Mouse (Mus musculus) kidney, postnatal 36 days (tissue): ENCODE measurements at regions not wholly inside any gene's neighbourhood (a gene's known extent, or its start where the extent isn't known, plus 50 kb on each side); places are given as distances from the start of the nearest gene placed in this dataset.

Experiments
- DNase-seq, 2 experiments: peaks; one replicate each; pipeline ENCODE4 v3.0.0; 2021 to 2022; ENCODE audit warnings: mixed read lengths in 2 of 2

DNA sequence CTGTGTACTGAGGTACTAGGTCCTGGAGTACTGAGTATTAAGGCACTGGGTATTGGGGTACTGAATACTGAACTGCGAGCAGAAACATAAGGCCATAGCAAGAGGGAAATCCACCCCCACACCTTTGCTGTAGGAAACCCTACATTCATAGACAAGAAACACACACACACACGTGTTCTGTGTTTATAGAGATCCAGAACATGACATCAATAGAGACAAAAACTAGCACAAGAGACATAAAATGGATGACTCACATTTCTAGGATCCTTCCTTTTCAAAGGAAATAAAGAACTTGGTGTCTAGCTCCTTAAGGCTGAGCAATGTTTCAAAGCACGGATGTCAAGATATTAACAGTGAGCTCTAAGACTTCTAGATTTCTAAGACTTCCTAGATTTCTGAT, 49.9 kb upstream of the Nepro start:
- no peak for DNase-seq

DNA sequence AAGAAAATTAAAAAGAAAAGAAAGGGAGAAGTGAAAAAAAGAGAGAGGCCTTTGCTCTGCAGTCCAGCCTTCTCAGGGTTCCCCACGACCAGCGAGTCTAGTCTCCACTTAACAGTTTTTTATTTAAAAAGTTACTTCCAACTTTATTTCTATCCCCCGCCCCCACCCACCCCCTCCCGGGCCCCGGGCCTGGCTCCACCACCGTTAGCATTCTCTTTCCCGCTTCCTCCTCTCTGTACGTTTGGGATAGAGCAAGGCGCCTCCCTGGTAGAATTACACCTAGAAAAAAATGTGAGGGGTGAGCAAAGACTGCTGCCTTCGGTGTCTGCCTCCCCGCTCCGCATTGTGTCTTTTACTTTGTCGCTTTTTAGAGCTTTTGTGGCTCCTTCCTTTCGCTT, 51.7 kb upstream of the Nepro start:
- DNase-seq: peak in 1 of 2 experiments; percentile 8

DNA sequence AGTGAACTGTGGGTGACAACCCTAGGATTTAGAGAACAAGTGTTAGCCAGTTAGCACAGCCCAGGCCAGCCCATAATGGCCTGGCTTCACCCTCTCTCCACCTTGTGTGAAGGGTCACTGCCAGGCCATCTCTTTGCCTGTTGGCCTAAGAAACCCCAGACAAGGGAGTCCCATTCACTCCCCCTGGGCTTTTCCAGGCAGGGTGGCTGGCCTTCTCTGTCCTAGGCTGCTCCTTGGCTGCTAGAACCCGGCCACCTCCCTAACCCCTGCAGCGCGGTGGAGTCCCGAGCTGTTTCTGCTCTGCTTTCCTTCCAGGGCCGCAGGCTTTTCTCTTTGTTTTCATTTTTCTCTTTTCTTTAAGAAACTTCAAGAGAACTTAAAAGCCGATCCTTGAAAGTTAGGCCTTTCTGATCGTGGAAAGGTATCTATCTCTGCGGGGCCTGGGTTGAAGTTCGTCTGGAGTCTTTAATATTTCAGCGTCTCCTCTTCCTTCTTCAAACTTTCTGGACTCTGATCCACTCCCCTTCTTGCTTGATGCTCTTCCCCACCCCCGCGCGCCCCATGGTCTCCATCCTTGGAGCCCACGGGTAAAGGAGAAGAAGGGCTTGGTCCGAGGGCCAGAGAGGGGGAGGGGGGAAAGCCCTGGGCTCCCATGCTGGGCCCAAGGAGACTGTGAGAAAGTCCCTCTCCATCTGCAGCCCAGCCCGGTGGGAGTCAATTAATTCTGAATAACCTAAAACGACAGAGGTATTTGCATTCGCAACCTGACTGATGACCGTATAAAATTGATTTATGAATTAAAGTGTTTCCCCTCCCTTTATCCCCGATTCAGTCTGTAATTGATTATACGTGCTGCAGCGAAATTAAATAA, 52.3 kb upstream of the Nepro start:
- DNase-seq: peak in 1 of 2 experiments; percentile 9

DNA sequence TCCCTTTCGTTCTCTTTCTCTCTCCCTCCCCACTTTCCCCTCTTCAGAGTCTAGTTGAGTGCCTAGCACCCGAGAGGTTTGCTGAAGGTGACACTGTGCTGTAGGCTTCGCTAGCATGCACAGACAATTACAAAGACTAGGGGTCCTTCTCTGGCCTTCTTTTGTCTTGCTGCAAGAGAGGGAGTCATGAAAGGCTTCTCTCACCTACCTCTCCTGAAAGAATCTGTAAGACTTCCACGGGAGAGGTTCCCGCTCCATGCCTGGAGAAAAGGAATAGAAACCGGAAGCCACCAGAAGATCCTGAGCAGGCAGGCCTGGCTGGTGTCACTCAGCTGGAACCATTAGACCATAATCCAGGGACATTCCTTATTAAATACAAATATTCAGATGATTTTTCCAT, 56.0 kb upstream of the Nepro start:
- no peak for DNase-seq

DNA sequence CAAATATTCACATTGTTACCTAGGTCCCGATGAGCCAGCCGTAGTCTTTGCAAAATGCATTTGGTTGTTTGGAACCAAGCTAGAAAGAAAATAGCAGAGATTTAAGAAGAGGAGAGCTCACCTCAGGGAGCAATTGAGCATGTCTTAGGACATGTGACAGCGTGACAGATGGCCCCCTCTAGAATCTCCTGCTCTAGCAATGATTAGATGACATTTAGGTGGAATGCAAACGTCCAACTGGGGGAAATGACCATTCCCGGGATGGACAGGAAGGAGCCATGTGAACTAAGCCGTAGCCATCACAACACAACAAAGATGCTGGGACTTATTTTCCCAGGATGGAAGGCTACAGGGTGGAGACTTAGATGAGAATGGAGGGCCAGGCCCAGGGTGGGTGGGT, 57.0 kb upstream of the Nepro start:
- DNase-seq: no peak

DNA sequence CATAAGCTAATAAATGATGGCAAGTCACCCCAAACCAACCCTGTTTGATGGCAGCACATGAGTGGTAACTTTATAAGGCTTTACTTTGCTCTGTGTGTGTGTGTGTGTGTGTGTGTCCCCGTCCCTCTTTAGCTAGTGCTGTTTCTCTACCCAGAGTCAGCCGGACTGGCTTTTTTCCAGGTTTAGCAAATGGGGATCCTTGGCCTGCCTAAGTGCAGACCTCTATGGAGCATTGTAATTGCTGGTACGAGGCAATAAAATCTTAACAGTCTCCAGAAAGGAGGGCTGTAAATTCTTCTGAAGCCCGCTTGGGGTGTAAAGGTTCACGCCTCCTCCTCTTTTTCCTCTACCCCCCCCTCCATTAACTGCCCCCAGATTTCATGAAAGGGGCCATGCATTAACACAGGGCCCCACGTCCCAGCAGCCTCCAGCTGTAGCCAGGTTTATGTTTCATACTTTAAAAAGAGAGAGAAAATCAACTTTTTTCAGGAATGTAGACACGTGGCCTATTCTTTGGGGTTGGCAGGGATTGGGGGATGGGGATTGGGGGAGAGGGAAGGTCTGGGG, 57.6 kb upstream of the Nepro start:
- peak in 1 of 2 experiments; percentile 13 for DNase-seq

DNA sequence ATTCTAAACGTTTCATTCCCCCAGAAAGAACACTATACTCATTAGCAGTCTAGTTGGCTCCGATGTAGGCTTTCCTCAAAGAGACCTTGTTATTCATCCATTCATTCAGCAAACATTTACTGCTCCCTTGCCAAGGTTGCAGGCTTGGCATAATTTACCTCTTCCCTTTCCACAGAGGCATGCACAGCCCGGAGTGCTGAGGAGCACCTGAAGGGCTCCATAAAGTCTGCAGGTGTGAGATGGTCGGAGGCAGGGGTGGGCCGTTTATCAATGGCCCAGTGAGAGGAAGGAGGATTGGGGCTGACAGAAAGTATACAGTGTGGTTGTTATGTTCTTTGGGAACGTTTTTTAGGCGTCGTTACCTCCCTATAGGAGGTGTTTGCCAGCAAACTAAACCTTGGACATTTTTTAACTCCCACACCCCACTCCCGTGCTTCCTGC, 58.6 kb upstream of the Nepro start:
- DNase-seq: no peak

DNA sequence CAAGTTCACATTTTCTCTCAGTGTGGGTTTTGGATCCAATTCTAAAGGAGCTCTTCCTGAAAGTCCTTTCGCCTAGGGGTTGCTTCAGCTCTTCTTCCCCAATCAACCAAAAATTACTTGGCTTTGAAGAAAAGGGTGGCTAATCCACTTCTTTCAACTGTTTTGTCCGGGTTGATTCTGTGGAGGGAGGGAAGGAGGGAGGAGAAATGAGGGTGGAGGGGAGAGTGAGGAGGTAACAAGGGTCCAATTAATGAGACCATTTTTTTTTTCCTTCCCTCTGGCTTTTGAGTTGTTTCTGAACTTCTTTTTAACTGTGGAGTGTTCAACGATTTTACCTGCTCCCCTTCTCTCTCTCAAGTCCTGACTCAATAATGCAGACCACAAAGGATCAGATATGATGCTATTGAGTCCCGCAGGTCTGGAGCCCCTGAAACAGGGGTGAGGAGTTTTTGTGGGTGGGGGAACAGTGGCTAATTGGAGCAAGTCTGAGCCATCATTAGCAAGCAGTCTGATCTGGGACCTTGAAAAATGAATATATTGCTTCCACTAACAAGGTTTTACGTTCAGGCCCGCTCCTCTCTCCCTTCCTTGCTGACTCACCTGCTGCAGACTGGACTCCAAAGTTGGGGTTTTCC, 61.0 kb upstream of the Nepro start:
- no peak for DNase-seq

DNA sequence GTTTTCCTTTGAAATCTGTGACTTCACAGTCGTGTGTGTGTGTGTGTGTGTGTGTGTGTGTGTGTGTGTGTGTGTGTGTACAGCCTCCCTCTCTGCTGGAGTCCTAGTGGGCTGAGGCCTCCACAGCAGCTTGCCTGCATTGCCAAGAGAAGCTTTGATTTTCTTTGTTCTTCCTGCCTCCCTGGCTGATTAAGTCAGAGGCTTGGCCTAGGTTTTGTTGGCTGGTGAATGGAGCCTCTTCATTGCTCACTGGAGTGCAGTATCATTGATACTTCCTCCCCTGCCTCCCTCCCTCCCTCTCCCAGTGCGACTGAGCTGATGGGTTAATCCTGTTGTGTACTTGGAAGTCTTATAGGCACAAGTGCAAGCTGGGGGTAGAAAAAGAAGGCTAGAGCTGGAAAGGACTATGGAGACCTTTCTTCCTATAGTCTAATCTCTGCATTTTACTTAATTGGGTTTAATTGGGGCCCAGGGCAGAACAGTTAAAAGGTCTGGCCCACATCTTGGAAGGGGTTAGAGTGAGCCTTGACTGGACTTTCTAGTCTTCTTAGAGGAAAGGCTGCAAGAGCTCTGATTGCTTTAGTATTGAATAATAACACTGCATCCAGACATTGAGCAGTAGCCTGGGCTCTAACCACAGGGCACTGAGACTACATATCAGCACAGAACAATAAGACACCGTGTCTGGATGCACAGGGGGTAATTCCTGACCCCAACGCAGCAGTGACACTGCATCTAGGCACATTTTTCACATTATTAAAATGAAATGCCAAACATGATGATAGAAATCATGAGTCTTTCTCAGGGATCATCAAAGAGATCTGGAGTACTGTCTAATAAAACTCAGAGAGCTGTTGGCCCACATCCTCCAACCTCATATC, 62.9 kb upstream of the Nepro start:
- no peak for DNase-seq

DNA sequence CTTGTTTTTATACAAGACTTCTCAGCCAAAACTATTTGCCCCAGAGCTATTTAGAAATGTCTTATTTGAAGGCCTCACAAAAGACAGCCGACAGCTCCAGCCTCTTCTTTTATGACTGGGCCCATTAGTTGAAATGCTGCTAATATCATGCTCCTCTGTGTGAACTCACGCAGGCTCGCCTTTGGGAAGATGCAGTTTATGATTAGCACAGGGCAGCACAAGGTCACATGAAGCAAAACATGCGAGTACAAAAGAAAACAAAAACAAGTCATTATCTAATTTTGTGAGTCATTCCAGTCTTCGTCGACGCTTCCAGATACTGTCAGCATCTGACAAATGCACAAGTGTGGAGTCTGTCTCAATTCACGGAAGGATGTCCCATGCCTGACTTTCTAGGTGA, 65.8 kb upstream of the Nepro start:
- peak; percentile 39 to 50 for DNase-seq

DNA sequence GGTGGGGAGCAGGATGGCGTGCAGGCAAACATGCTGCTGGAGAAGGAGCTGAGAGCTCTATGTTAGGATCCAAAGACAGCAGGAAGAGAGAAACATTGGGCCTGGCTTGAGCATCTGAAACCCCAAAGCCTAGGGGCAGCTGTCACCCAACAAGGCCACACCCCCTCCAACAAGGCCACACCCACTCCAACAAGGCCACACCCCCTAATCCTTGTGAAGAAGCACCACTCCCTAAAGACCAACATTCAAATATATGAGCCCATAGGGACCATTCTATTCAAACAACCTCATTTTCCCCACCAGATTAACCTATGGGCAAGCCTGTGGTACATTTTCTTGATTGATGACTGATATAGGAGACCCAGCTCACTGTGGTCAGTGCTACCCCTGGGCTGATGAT, 67.9 kb upstream of the Nepro start:
- DNase-seq: no peak

DNA sequence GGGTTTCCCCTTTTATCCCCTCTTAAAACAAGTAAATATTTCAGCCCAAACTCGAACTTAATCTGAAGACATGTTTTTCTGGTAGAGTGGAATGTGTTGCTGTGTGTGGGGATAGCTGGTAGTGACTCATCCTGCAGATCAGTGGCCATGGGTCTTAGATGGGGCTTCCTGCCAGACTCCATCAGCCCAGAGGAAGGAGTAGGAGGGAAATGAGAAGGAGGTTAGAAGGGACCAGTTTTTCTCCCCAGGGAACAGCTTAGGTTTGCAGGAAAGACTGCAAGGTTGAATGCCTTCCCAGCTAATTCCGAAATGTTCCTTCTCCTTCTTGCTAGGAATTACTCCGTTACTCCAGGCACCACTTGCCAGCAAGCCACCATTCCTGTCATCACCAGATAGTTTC, 68.8 kb upstream of the Nepro start:
- no peak for DNase-seq

DNA sequence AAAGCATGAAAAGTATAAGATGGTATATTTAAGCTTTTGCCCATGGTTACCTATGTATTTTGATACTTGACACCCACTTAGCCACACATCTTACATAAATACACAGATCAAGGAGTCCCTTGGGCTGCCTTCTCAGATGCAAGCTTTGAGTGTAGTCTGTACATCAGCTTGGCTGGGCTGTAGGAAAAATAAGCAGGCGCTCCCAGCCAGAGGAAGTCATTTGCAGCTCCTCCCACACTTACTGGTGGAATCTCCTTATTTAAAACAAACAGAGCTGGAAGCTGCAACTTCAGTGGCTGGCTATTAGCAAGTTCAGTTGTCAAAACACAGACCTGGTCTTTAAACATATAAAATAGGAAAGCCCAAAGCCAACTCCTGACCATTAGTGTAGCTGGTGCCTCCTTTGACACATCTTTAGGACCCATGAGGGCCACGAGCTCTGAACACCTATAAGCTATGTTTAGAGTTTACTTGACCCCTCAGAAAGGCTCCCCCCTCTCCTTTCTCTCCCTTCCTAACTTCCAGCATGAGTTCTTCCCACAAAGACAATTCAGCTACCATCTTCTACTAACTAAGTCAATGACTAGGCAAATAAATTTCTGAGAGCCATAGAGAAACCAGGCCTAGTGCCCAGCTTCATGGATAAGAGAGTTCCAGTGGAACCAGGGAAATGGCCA, 75.4 kb upstream of the Nepro start:
- DNase-seq: peak; percentile 22 to 33

DNA sequence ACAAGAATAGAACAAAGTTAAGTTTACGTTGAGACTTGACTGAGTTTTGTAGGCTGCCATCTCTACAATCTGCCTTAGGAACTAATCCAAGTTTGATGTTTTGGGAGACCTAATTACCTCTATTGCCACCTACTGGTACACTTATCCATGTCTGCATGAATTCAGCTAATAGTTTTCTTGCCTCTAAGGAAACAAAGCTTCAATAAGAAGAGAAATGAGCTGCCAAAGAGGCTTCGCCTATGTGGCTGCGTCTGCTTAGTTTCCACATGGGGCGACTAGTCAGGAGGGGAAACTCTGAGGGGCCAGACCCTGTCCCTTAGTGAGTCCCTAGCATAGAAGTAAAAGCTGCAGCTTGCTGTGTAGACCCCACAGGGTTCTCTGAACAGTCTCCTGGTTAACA, 80.1 kb upstream of the Nepro start:
- peak; percentile 22 to 57 for DNase-seq

DNA sequence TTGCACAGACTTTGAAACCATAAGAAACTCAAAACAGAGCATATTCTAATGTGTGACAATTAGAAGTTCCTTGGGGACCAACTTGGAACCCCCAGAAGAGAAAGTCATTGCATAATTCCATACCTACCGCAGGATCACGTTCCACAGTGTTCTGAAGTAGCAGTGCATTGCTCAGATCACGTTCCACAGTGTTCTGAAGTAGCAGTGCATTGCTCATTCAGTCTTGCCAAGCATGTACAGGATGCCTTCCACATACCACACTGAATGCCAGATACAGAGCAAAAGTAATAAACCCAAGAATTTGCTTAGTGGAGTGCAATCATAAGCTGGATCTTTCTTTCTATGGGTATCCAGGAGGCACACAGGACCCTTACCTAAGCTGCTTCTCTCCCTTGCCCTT, 78.4 kb upstream of the Boc start:
- no peak for DNase-seq

DNA sequence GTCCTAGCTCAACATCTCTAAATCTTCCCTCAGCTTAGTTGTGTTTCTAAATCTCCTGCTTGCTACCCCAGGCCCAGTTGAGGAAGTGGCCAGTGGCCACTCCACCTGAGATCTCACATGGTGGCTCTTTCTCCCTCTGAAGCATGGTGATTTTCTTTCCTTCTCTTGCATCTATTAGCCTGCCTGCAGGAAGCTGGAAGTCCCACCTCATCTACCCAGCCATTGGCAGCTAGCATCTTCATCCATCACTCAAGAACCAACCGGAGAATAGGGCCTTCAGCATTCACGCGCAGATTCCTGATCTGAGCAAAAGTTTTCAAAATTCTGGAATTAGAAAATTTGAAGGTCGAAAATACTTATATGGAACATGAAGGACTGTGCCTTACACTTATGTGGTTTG, 75.8 kb upstream of the Boc start:
- DNase-seq: no peak

DNA sequence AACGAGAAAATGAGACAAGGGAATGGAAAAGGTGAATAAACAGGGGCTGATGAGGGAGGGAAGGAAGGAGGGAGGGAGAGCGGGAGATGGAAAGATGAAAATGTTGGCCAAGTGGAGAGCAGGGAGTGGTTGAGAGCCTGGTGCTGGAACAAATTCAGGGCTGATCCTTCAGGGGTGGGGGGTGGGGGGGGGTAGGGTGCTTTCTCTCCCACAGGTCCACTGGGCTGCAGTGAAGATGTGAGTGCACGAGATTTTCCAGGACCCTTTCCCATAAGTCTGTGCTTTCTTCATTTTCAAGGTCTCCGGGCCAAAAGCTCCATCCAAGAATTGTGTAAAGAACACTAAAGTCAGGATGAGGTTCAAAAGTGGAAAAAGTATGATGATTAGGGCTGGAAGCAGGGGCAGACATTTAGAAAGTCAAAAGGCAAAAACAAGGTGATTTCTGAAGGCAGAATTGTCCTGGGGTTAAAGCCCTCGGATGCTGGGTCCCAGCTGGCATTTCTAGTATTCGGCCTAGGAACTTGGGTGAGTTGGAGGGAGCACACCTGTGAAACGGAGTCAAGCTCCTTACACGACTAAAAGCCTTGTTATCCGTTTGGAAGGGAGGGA, 74.5 kb upstream of the Boc start:
- DNase-seq: no peak

DNA sequence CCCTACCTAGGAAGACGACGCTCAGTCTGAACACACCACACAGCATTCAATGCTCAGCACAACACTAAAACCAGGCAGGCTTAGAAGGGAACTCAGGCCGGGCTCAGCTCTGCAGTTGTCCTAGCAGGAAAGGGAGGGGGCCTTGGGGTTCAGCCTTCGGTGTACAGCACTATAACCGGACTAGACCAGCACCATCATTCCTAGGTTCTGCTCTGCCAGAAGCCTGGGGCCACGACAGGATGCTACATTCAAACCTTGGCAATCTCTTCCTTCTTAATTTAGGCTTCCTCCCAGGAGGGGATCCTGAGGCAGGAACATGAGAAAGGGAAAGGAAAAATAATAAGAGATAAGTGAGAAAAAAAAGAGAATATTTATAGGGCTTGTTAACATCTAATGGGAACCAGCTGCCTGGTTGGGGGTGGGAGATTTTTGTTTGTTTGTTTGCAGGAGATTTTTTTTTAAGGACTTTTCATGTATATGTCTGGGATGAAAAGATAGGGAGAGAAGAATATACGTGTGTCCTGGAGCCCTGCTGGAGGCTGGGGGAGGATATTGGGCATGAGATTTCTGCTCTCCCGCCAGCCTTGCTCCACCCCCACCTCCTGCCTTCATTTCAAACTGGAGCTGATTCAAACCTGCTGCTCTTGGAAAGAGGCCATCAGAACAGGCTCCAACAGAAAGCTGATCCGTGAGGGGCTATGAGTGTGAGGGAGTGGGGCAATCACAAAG, 73.8 kb upstream of the Boc start:
- DNase-seq: peak; percentile 51 to 53

DNA sequence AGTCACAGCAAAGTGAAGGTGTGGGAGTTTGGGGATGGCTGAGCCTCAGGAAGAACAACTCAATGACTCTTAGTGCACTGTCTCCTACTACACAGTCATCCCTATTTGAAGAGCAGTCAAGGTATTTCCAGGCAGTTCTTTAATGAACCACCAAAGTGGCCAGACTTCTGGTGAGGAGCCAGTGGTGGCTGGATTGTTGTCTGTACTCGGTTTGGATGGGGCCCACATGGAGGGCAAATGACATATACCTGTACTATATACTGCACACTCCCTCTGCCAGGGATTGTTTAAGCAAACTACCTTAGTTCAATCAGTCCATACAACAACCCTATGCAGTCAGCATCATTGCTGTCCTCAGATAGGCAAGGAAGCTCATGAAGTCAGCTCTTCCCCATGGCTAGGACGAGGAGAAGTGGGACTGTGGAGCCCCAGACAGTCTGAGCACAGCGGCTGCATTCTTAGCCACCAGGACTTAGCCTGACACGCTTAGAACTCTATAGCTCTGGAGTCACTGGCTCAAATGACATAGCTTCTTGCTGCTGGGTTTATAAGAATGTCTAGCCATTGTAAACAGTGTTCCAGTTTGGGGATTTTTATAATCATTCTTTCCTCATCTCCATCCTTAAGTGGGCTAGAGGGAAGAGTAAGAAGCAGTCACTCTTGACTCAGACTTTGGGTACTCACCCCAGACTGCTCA, 72.8 kb upstream of the Boc start:
- no peak for DNase-seq

DNA sequence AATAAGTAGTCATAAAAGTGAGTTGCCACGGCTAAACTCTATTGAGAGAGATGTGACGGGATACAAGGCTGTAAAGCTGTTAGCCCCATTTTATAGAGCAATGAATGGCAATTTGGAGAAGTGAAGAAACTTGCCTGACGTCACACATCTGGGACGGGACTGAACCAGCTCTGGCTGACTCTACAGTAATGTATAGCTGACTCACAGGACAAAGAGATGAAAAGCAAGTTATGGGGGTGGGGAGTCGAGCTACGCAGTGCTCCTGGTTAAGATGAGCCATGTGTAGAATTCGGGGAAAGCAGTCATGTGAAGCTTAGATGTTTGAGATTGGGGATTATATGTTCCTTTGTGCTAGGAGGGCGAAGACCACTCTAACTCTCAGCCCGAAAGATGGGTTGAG, 72.2 kb upstream of the Boc start:
- DNase-seq: no peak

DNA sequence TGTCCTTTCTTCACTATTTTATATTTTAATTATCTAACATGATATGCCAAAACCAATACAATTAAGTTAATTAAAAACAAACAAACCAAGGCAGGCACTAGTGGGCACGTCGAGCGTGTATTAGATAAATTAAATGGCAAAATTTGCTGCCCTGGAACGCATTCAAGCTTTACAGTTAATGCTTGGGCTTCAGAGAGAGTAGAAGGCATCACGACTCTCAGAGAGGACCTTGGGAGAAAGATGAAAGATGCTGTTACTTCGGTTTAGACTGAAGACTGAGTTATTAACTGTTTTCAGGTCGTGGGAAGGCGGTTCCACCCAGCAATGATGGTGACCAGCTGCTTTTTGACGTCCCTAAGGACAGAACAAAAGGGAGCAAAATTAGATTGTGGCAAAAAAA, 71.7 kb upstream of the Boc start:
- no peak for DNase-seq
